Mouse (Mus musculus): ENCODE measurements at regions not wholly inside any gene's neighbourhood (a gene's known extent, or its start where the extent isn't known, plus 50 kb on each side); places are given as distances from the start of the nearest gene placed in this dataset.

GRCm38 (mm10) chr5:112032036-112032435 is 220.3 kb downstream of the Cryba4 start:
- Histone ChIP-seq H3K4me1 (ENCODE audit: control insufficient read depth, insufficient read depth, insufficient read length, low read length) (no peaks in the 10 kb centered on the region), H3K27ac (replicated peaks; ENCODE audit: low read depth, low read length) (no peak overlapping the region), H3K4me3 (ENCODE audit: insufficient read depth, low read depth, low read length) (no peak overlapping the region)

- no peaks in the 10 kb centered on the region for H3K4me1 ChIP-seq (ENCODE audit: control insufficient read depth, insufficient read depth, insufficient read length, low read length)
- H3K27ac ChIP-seq (replicated peaks; ENCODE audit: low read depth, low read length) = no peak overlapping the region
- no peak overlapping the region for H3K4me3 ChIP-seq (ENCODE audit: insufficient read depth, low read depth, low read length)
Measured at GRCm38 (mm10) chr5:112035426-112035825, 216.9 kb downstream of the Cryba4 start.

- H3K4me1 ChIP-seq (ENCODE audit: control insufficient read depth, insufficient read depth, insufficient read length, low read length) = no peaks in the 10 kb centered on the region
- no peak overlapping the region for H3K27ac ChIP-seq (replicated peaks; ENCODE audit: low read depth, low read length)
- H3K4me3 ChIP-seq (ENCODE audit: insufficient read depth, low read depth, low read length) = no peak overlapping the region
Measured at GRCm38 (mm10) chr5:112037080-112037479, 215.2 kb downstream of the Cryba4 start.

GRCm38 (mm10) chr5:112039645-112040372 is 212.5 kb downstream of the Cryba4 start:
- Histone ChIP-seq H3K4me3 (ENCODE audit: insufficient read depth, low read depth, low read length) (no peak overlapping the region), H3K27ac (replicated peaks; ENCODE audit: low read depth, low read length) (no peak overlapping the region), H3K4me1 (ENCODE audit: control insufficient read depth, insufficient read depth, insufficient read length, low read length) (no peaks in the 10 kb centered on the region)

GRCm38 (mm10) chr5:112040678-112041077 is 211.6 kb downstream of the Cryba4 start:
- H3K4me1 ChIP-seq (ENCODE audit: control insufficient read depth, insufficient read depth, insufficient read length, low read length) = no peaks in the 10 kb centered on the region
- no peak overlapping the region for H3K27ac ChIP-seq (replicated peaks; ENCODE audit: low read depth, low read length)
- H3K4me3 ChIP-seq (ENCODE audit: insufficient read depth, low read depth, low read length) = no peak overlapping the region

- H3K4me3 ChIP-seq (ENCODE audit: insufficient read depth, low read depth, low read length) = no peak overlapping the region
- no peak overlapping the region for H3K27ac ChIP-seq (replicated peaks; ENCODE audit: low read depth, low read length)
- H3K4me1 ChIP-seq (ENCODE audit: control insufficient read depth, insufficient read depth, insufficient read length, low read length) = no peaks in the 10 kb centered on the region
Measured at GRCm38 (mm10) chr5:112041285-112041684, 211.0 kb downstream of the Cryba4 start.

- H3K4me3 ChIP-seq (ENCODE audit: insufficient read depth, low read depth, low read length) = no peak overlapping the region
- no peaks in the 10 kb centered on the region for H3K4me1 ChIP-seq (ENCODE audit: control insufficient read depth, insufficient read depth, insufficient read length, low read length)
- no peak overlapping the region for H3K27ac ChIP-seq (replicated peaks; ENCODE audit: low read depth, low read length)
Measured at GRCm38 (mm10) chr5:112042236-112042635, 210.1 kb downstream of the Cryba4 start.

- H3K4me3 ChIP-seq (ENCODE audit: insufficient read depth, low read depth, low read length) = no peak overlapping the region
- H3K4me1 ChIP-seq (ENCODE audit: control insufficient read depth, insufficient read depth, insufficient read length, low read length) = no peaks in the 10 kb centered on the region
- no peak overlapping the region for H3K27ac ChIP-seq (replicated peaks; ENCODE audit: low read depth, low read length)
Measured at GRCm38 (mm10) chr5:112050046-112050782, 202.1 kb downstream of the Cryba4 start.

GRCm38 (mm10) chr5:112050906-112051305 is 201.4 kb downstream of the Cryba4 start:
- H3K4me3 ChIP-seq (ENCODE audit: insufficient read depth, low read depth, low read length) = no peak overlapping the region
- no peak overlapping the region for H3K27ac ChIP-seq (replicated peaks; ENCODE audit: low read depth, low read length)
- H3K4me1 ChIP-seq (ENCODE audit: control insufficient read depth, insufficient read depth, insufficient read length, low read length) = no peaks in the 10 kb centered on the region

GRCm38 (mm10) chr5:112051786-112052185 is 200.5 kb downstream of the Cryba4 start:
- H3K4me3 ChIP-seq (ENCODE audit: insufficient read depth, low read depth, low read length) = no peak overlapping the region
- no peak overlapping the region for H3K27ac ChIP-seq (replicated peaks; ENCODE audit: low read depth, low read length)
- no peaks in the 10 kb centered on the region for H3K4me1 ChIP-seq (ENCODE audit: control insufficient read depth, insufficient read depth, insufficient read length, low read length)

GRCm38 (mm10) chr5:112053600-112054155 is 198.6 kb downstream of the Cryba4 start:
- Histone ChIP-seq H3K4me3 (ENCODE audit: insufficient read depth, low read depth, low read length) (no peak overlapping the region), H3K27ac (replicated peaks; ENCODE audit: low read depth, low read length) (no peak overlapping the region), H3K4me1 (ENCODE audit: control insufficient read depth, insufficient read depth, insufficient read length, low read length) (no peaks in the 10 kb centered on the region)

- no peaks in the 10 kb centered on the region for H3K4me1 ChIP-seq (ENCODE audit: control insufficient read depth, insufficient read depth, insufficient read length, low read length)
- H3K4me3 ChIP-seq (ENCODE audit: insufficient read depth, low read depth, low read length) = no peak overlapping the region
- H3K27ac ChIP-seq (replicated peaks; ENCODE audit: low read depth, low read length) = no peak overlapping the region
Measured at GRCm38 (mm10) chr5:112055018-112055417, 197.3 kb downstream of the Cryba4 start.

- no peak overlapping the region for H3K4me3 ChIP-seq (ENCODE audit: insufficient read depth, low read depth, low read length)
- no peaks in the 10 kb centered on the region for H3K4me1 ChIP-seq (ENCODE audit: control insufficient read depth, insufficient read depth, insufficient read length, low read length)
- no peak overlapping the region for H3K27ac ChIP-seq (replicated peaks; ENCODE audit: low read depth, low read length)
Measured at GRCm38 (mm10) chr5:112069917-112070316, 182.4 kb downstream of the Cryba4 start.

- no peaks in the 10 kb centered on the region for H3K4me1 ChIP-seq (ENCODE audit: control insufficient read depth, insufficient read depth, insufficient read length, low read length)
- H3K4me3 ChIP-seq (ENCODE audit: insufficient read depth, low read depth, low read length) = no peak overlapping the region
- no peak overlapping the region for H3K27ac ChIP-seq (replicated peaks; ENCODE audit: low read depth, low read length)
Measured at GRCm38 (mm10) chr5:112072456-112072855, 179.9 kb downstream of the Cryba4 start.

- no peak overlapping the region for H3K4me3 ChIP-seq (ENCODE audit: insufficient read depth, low read depth, low read length)
- H3K4me1 ChIP-seq (ENCODE audit: control insufficient read depth, insufficient read depth, insufficient read length, low read length) = no peaks in the 10 kb centered on the region
- H3K27ac ChIP-seq (replicated peaks; ENCODE audit: low read depth, low read length) = no peak overlapping the region
Measured at GRCm38 (mm10) chr5:112077097-112077496, 175.2 kb downstream of the Cryba4 start.
